Mouse (Mus musculus) granulocyte monocyte progenitor cell, adult 5-6 weeks (primary cell): ENCODE data around the gene Nup188. TPM values are rescaled to one million over a fixed set of nuclear protein-coding genes. Genes with fewer than 3 reads are reported as not detected.

Experiments
- ATAC-seq: replicated peaks from 2 replicates; pipeline ENCODE4 v1.8.0; 2016; ENCODE audit warnings: mild to moderate bottlenecking, moderate TSS enrichment, inconsistent platforms; ENCODE audit not compliant: poor library complexity, severe bottlenecking
- total RNA-seq, 2 experiments: library from RNA; stranded (forward) in 1 of 2; stranded (reverse) in 1 of 2; fragments of 200-712, 200-1000 nt in 1 of 2; fragments of >200 nt in 1 of 2; fragmentation: Nextera tagmentation in 1 of 2; gene quantifications; 2 replicates each; pipeline ENCODE4 v1.2.3; 2014 to 2017

Gene Nup188
- 37.5 and 51.5 TPM in 2 replicates for total RNA-seq (2014; fragmentation: Nextera tagmentation)
- total RNA-seq (2017): 21.0 and 27.0 TPM in 2 replicates

GRCm38 (mm10) chr2:30286192-30287026, at the start of gene Nup188, which contains the start of gene Dolk:
Gene Nup188 (plus strand): TSS chr2:30286397.
Gene Dolk (minus strand): TSS chr2:30286334.
- ATAC-seq: peak; percentile 84

GRCm38 (mm10) chr2:30236426-30237198, 49.6 kb upstream of the Nup188 start:
- no peak for ATAC-seq

GRCm38 (mm10) chr2:30237199-30237880, 48.9 kb upstream of the Nup188 start, which contains the start of gene Lrrc8a:
Gene Lrrc8a (plus strand): TSS chr2:30237715.
- peak; percentile 93 for ATAC-seq

GRCm38 (mm10) chr2:30237881-30238280, 48.3 kb upstream of the Nup188 start:
- peak; percentile 36 for ATAC-seq

- ATAC-seq: no peak
Observed at GRCm38 (mm10) chr2:30238906-30239465, 47.2 kb upstream of the Nup188 start.

- ATAC-seq: no peak
Observed at GRCm38 (mm10) chr2:30239777-30240176, 46.4 kb upstream of the Nup188 start.

GRCm38 (mm10) chr2:30240267-30240666, 45.9 kb upstream of the Nup188 start, which contains the start of gene Gm28035:
Gene Gm28035 (plus strand): TSS chr2:30240567.
- ATAC-seq: no peak

- no peak for ATAC-seq
Observed at GRCm38 (mm10) chr2:30242509-30242908, 43.7 kb upstream of the Nup188 start.

GRCm38 (mm10) chr2:30243391-30243790, 42.8 kb upstream of the Nup188 start:
- no peak for ATAC-seq

- no peak for ATAC-seq
Observed at GRCm38 (mm10) chr2:30244595-30245178, 41.5 kb upstream of the Nup188 start.

- no peak for ATAC-seq
Observed at GRCm38 (mm10) chr2:30247036-30247435, 39.2 kb upstream of the Nup188 start.

GRCm38 (mm10) chr2:30247681-30248080, 38.5 kb upstream of the Nup188 start:
- ATAC-seq: no peak

GRCm38 (mm10) chr2:30249182-30249581, 37.0 kb upstream of the Nup188 start:
- no peak for ATAC-seq

- ATAC-seq: no peak
Observed at GRCm38 (mm10) chr2:30250166-30251128, 35.8 kb upstream of the Nup188 start.

GRCm38 (mm10) chr2:30251417-30252104, 34.6 kb upstream of the Nup188 start:
- ATAC-seq: peak; percentile 88

GRCm38 (mm10) chr2:30252521-30252920, 33.7 kb upstream of the Nup188 start:
- ATAC-seq: no peak

- no peak for ATAC-seq
Observed at GRCm38 (mm10) chr2:30253809-30254208, 32.4 kb upstream of the Nup188 start.
